Mouse (Mus musculus): ENCODE results near the gene Alox12b.

DNA sequence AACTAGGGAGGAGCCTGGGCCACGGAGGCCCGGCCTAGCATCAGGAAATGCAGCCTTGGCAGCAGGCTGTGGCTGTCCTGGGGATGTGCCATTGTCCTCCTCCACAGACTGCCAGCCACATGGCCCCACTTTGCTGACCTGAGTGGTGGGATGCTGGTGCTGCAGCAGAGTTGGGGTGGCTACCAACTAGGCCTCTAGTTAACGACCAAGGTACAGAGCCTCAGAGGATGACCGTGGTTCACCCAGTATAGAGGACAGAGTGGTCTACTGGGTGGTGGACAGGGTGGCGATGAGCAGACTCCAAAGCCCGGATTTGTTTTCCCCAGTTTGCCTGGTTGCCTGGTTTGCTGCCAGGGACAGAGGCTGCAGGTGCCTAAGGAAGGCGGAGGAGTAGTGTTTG, 17.9 kb downstream of the Alox12b start:
- no peak for TF ChIP-seq CTCF (IDR thresholded peaks at IDR 0.05; ENCODE audit: insufficient read depth, low read depth, low read length)
- no peak for TF ChIP-seq POLR2A (IDR thresholded peaks at IDR 0.05; ENCODE audit: insufficient read depth, low read depth, low read length)
